Mouse (Mus musculus) B cell, adult 67 days (primary cell): ENCODE data around the gene Usp17lb. TPM values are rescaled to one million over a fixed set of nuclear protein-coding genes. Genes with fewer than 3 reads are reported as not detected.

ENCODE experiments used
- total RNA-seq, 2 experiments: library from RNA; stranded (reverse); gene quantifications; 4 replicates each; pipeline ENCODE4 v1.2.4; 2023

Gene Usp17lb
- total RNA-seq, result not detected

DNA sequence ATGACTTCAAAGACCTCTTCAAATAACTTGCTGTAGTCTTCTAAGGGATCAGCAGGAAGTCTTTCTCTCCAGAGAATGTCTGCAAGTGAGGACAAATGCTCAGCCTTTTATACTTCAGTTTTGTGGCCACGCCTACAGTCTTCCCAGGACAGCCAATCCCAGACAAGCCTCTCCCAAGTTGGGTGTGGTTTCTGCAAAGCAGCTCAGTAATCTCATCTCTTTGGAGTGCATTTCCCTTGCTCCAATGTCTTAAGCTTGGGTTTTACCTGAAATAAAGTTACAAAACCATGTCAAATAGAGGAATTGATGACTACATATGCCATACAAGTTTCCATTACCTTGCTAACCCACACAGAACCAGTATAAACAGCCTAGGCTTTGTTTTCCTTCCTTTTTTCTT is at the start of gene Usp17lb:
Gene Usp17lb, minus strand, starts transcription at position 101 of the 400 bp plus-strand sequence.

DNA sequence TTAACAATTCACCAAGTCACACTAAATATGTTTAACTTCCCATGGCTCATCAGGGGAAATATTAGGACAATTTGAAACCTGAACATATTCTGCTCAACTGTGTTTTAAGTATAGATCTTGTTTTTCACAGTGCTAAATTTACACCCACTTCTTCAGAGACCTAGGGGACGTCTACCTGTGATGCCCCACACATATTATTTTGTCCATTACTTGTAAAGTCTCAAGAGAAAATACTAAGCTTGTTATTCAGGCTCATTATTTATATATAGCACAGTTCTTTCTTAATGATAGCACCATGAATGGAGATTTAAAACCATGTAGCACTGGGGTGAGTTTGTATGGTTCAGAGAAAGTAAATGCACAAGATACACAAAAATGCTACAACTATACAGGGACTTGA is 35.3 kb upstream of the Usp17lb start, which contains the start of gene Olfr665:
Gene Olfr665, plus strand, starts transcription at position 301 of the 400 bp plus-strand sequence.

DNA sequence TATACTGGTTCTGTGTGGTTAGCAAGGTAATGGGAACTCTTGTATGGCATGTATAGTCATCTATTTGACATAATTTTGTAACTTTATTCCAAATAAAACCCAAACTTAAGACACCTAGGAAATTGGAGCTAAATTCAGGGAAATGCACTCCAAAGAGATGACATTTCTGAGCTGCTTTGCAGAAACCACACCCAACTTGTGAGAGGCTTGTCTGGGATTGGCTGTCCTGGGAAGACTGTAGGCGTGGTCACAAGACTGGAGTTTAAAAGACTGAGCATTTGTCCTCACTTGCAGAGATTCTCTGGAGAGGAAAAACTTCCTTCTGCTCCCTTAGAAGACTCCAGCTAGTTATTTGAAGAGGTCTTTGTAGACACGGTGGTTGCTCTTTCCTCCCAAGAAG is 14.3 kb upstream of the Usp17lb start, which contains the start of gene Usp17la:
Gene Usp17la, plus strand, starts transcription at position 301 of the 400 bp plus-strand sequence.

Other genes with a start within 250 kb of the Usp17lb start
- gene Olfr655, start 240.8 kb downstream of the Usp17lb start, total RNA-seq, result not detected
- under 1 TPM; 0.12 TPM for gene Olfr656, start 228.6 kb downstream of the Usp17lb start, total RNA-seq
- not detected for gene Olfr657, start 217.8 kb downstream of the Usp17lb start, total RNA-seq
- gene Olfr658, start 195.3 kb downstream of the Usp17lb start, total RNA-seq, result not detected
- gene Olfr659, start 175.8 kb downstream of the Usp17lb start, total RNA-seq, result not detected
- not detected for gene Olfr661, start 156.1 kb downstream of the Usp17lb start, total RNA-seq
- gene Usp17le, start 65.1 kb downstream of the Usp17lb start, total RNA-seq, result not detected
- not detected for gene Usp17la, start 14.4 kb upstream of the Usp17lb start, total RNA-seq
- not detected for gene Olfr665, start 35.4 kb upstream of the Usp17lb start, total RNA-seq
- not detected for gene Olfr666, start 53.3 kb upstream of the Usp17lb start, total RNA-seq
- gene Olfr667, start 78.9 kb upstream of the Usp17lb start, total RNA-seq, result not detected
- gene Olfr668, start 85.5 kb upstream of the Usp17lb start, total RNA-seq, result not detected
- not detected for gene Olfr669, start 91.6 kb upstream of the Usp17lb start, total RNA-seq
- not detected for gene Olfr670, start 120.0 kb upstream of the Usp17lb start, total RNA-seq
- gene Olfr671, start 136.5 kb upstream of the Usp17lb start, total RNA-seq, result not detected
- not detected for gene Olfr672, start 159.4 kb upstream of the Usp17lb start, total RNA-seq
- gene Olfr675, start 185.9 kb upstream of the Usp17lb start, total RNA-seq, result not detected
- gene Olfr676, start 190.1 kb upstream of the Usp17lb start, total RNA-seq, result not detected
- gene Olfr677, start 208.8 kb upstream of the Usp17lb start, total RNA-seq, result not detected
- not detected for gene Olfr678, start 221.9 kb upstream of the Usp17lb start, total RNA-seq
- gene Olfr679, start 238.6 kb upstream of the Usp17lb start, total RNA-seq, result not detected